Comparison of ENCODE assay signal across 26 mouse cellular contexts in the genomic region with DNA sequence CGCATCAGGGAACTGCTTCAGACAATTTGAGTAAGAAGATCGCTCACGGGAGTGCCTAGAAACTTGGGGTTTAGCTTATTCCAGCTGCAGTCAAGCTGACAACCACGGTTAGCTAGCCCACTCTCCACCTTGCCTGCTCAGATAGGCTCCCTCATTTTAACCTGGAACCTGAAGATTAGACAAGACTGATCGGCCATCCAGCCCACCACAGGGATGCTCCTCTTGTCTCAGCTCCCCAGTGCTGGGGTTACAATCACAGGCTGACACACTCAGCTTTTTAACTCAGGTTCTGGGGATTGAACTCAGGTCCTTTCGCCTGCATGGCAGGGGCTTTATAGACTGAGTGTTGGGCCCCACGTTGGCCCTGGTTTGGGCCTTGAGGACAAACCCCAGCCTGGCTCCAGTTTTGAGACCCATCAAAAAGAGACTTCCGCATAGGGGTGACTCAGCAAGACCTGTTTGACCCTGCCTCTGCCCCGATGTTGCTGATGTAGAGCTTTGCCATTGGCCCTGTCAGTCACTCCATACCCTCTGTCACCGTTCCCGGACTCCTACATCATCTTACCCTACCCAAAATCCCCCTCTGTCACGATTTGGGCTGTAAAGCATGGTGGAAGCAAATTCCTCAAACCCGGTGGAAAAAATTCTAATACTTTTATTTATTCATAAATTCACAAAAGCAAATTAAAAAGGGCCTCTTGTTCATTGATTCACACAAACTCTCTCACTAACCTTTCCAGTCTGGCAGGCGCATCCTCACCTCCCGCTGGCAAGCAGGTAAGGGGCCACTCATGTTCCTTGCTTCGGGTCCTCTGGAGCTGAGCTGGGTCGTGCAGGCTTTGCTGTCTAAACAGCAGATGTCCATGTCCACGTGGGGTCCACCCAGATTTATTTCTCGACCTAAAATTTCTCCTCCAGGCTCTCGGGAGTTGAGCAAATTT.
DNase-seq lines count a peak whose midpoint lies in the region; ATAC-seq lines count a peak whose summit lies in the region.
"Had no signal": no experiment of that assay in that cellular context is flagged by ENCODE, and none has a peak within 500 bp of the region (broad histone marks: within the 10 kb centered on the region; RNA-seq: fewer than 3 reads in every experiment).

No protein-coding gene starts in this region.

- H3K9me3 ChIP-seq in midbrain, embryonic 11.5 days (ENCODE audit: control insufficient read depth, low read length) = no peaks in the 10 kb centered on the region
- H3K9me3 ChIP-seq in midbrain, embryonic 14.5 days (ENCODE audit: control insufficient read depth, low read length) = no peaks in the 10 kb centered on the region
- no peaks in the 10 kb centered on the region for H3K9me3 ChIP-seq in liver, embryonic 15.5 days (replicated peaks)
- H3K9me3 ChIP-seq in forebrain, embryonic 10.5 days = no peaks in the 10 kb centered on the region
- H3K9me3 ChIP-seq: forebrain, embryonic 12.5 days; heart, embryonic 13.5 days; kidney, embryonic 15.5 days; midbrain, embryonic 15.5 days had no signal

- peak; percentile 65 for DNase-seq in midbrain, embryonic 11.5 days (ENCODE audit: low spot score, missing footprints)
- DNase-seq in midbrain, embryonic 14.5 days = no peak
- DNase-seq in liver = peak; percentile 18
- DNase-seq in urinary bladder, postnatal 10 days (ENCODE audit: low spot score) = no peak
- no peak for DNase-seq in left cerebral cortex, adult 18-20 months (ENCODE audit: low spot score in 2 of 2)
- DNase-seq in kidney, adult 9 months = no peak
- DNase-seq in forebrain, embryonic 10.5 days (ENCODE audit: extremely low spot score, low spot score) = no peak
- DNase-seq: adrenal gland, postnatal 25 days; cerebellum, adult 2 months; cerebellum, postnatal 14 days; forebrain, postnatal 0 days; heart, postnatal 10 days; kidney, postnatal 36 days; left cerebral cortex, postnatal 4 days; lung, embryonic 14.5 days; lung, postnatal 14 days; right cerebral cortex, postnatal 4 days had no signal

- WGBS in midbrain, embryonic 11.5 days = 80% methylated on average over 20 of the region's 20 CpGs
- 73% methylated on average over 20 of the region's 20 CpGs for WGBS in midbrain, embryonic 14.5 days
- WGBS in liver, embryonic 15.5 days (ENCODE audit: insufficient replicate concordance) = 45% methylated on average over 20 of the region's 20 CpGs
- 81% methylated on average over 20 of the region's 20 CpGs for WGBS in forebrain, embryonic 10.5 days

- no peaks in the 10 kb centered on the region for H3K36me3 ChIP-seq in midbrain, embryonic 11.5 days (ENCODE audit: control insufficient read depth, insufficient read depth, low read length)
- no peaks in the 10 kb centered on the region for H3K36me3 ChIP-seq in midbrain, embryonic 14.5 days (ENCODE audit: control insufficient read depth, insufficient read depth, low read length)
- H3K36me3 ChIP-seq in liver, embryonic 15.5 days (replicated peaks) = no peaks in the 10 kb centered on the region
- no peaks in the 10 kb centered on the region for H3K36me3 ChIP-seq in forebrain, embryonic 10.5 days (replicated peaks)
- H3K36me3 ChIP-seq: forebrain, embryonic 12.5 days; heart, embryonic 13.5 days; kidney, embryonic 15.5 days; midbrain, embryonic 15.5 days had no signal

- no peak overlapping the region for H3K27ac ChIP-seq in midbrain, embryonic 11.5 days (ENCODE audit: low read depth, low read length)
- H3K27ac ChIP-seq in midbrain, embryonic 14.5 days (replicated peaks; ENCODE audit: low read depth, low read length) = no peak overlapping the region
- peak overlapping the region; percentile 81 for H3K27ac ChIP-seq in liver, embryonic 15.5 days (replicated peaks)
- no peak overlapping the region for H3K27ac ChIP-seq in forebrain, embryonic 10.5 days
- H3K27ac ChIP-seq: forebrain, embryonic 12.5 days; heart, embryonic 13.5 days; hindbrain, embryonic 14.5 days; kidney, embryonic 15.5 days; layer of hippocampus, adult 2 months; midbrain, embryonic 15.5 days had no signal

- H3K4me1 ChIP-seq in midbrain, embryonic 11.5 days (ENCODE audit: control insufficient read depth, insufficient read depth, low read length) = no peaks in the 10 kb centered on the region
- no peaks in the 10 kb centered on the region for H3K4me1 ChIP-seq in midbrain, embryonic 14.5 days (ENCODE audit: control insufficient read depth, insufficient read depth, low read length)
- peaks cover 26% of the 10 kb centered on the region for H3K4me1 ChIP-seq in liver, embryonic 15.5 days (replicated peaks)
- no peaks in the 10 kb centered on the region for H3K4me1 ChIP-seq in forebrain, embryonic 10.5 days
- H3K4me1 ChIP-seq: forebrain, embryonic 12.5 days; heart, embryonic 13.5 days; kidney, embryonic 15.5 days; midbrain, embryonic 15.5 days had no signal

- no peak overlapping the region for H3K4me3 ChIP-seq in midbrain, embryonic 11.5 days (ENCODE audit: low read depth, low read length)
- no peak overlapping the region for H3K4me3 ChIP-seq in midbrain, embryonic 14.5 days (replicated peaks; ENCODE audit: low read depth, low read length)
- H3K4me3 ChIP-seq in liver, embryonic 15.5 days (replicated peaks) = peak overlapping the region; percentile 19
- no peak overlapping the region for H3K4me3 ChIP-seq in forebrain, embryonic 10.5 days
- H3K4me3 ChIP-seq: forebrain, embryonic 12.5 days; heart, embryonic 13.5 days; kidney, embryonic 15.5 days; layer of hippocampus, adult 2 months; megakaryocyte, embryonic 14.5 days; midbrain, embryonic 15.5 days had no signal

- no peak for ATAC-seq in midbrain, embryonic 11.5 days (ENCODE audit: low FRiP score)
- no peak for ATAC-seq in midbrain, embryonic 14.5 days (ENCODE audit: low FRiP score, low TSS enrichment)
- peak; percentile 68 for ATAC-seq in liver, embryonic 15.5 days (ENCODE audit: insufficient read depth)
- ATAC-seq: forebrain, postnatal 0 days; intestine, postnatal 0 days; midbrain, embryonic 15.5 days had no signal

- H3K9ac ChIP-seq in midbrain, embryonic 11.5 days (ENCODE audit: low read length) = no peak overlapping the region
- no peak overlapping the region for H3K9ac ChIP-seq in midbrain, embryonic 14.5 days (replicated peaks; ENCODE audit: low read length)
- peak overlapping the region; percentile 15; the same call in 1 of the 2 replicates for H3K9ac ChIP-seq in liver, embryonic 15.5 days
- H3K9ac ChIP-seq: forebrain, embryonic 12.5 days; forebrain, postnatal 0 days; heart, embryonic 13.5 days; hindbrain, embryonic 14.5 days; kidney, embryonic 15.5 days; lung, embryonic 14.5 days; midbrain, embryonic 15.5 days had no signal

- H3K4me2 ChIP-seq in midbrain, embryonic 11.5 days = no peak overlapping the region
- H3K4me2 ChIP-seq in midbrain, embryonic 14.5 days (ENCODE audit: low read length) = no peak overlapping the region
- peak overlapping the region; percentile 49 for H3K4me2 ChIP-seq in liver, embryonic 15.5 days
- H3K4me2 ChIP-seq: forebrain, embryonic 12.5 days; heart, embryonic 13.5 days; hindbrain, embryonic 14.5 days; kidney, embryonic 15.5 days; lung, embryonic 14.5 days; midbrain, embryonic 15.5 days had no signal

- H3K27me3 ChIP-seq in midbrain, embryonic 11.5 days (ENCODE audit: control insufficient read depth, insufficient read depth, low read length) = no peaks in the 10 kb centered on the region
- H3K27me3 ChIP-seq in midbrain, embryonic 14.5 days (ENCODE audit: control insufficient read depth, insufficient read depth, low read length) = no peaks in the 10 kb centered on the region
- H3K27me3 ChIP-seq in liver, embryonic 15.5 days = peaks cover 2% of the 10 kb centered on the region; the same call in 1 of the 2 replicates
- H3K27me3 ChIP-seq in forebrain, embryonic 10.5 days (ENCODE audit: poor library complexity, severe bottlenecking) = peaks cover 2% of the 10 kb centered on the region; the same call in 1 of the 2 replicates
- H3K27me3 ChIP-seq: forebrain, embryonic 12.5 days; kidney, embryonic 15.5 days; midbrain, embryonic 15.5 days had no signal

Comparison
In these comparisons a context has a peak if more than half of its experiments do, and no peak if none do; other contexts are left out.
1. DNase-seq: peak in midbrain, embryonic 11.5 days (single experiment) and liver (single experiment); none in midbrain, embryonic 14.5 days (single experiment), urinary bladder, postnatal 10 days (single experiment), left cerebral cortex, adult 18-20 months (0 of 2), kidney, adult 9 months (single experiment) and forebrain, embryonic 10.5 days (single experiment).